Mouse (Mus musculus): ENCODE measurements at regions not wholly inside any gene's neighbourhood (a gene's known extent, or its start where the extent isn't known, plus 50 kb on each side); places are given as distances from the start of the nearest gene placed in this dataset.

DNA sequence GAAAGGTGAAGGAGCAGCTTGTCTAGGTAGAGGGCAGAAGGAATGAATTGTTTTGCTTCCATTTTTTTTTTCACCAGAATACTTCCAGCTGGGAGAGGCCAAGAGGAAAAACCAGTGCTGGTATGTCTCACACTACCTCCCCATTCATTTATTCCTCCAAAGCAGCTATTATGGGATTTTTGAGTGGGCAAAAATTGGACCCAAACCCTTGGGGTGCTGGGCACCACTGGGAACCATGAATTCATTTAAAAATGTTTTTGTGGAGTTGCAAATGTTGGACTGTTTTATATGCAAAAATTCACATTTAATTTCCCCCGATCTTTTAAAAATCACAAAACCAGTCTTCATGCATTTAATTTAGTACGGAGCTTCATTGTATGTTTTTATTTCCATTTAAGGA is 287.1 kb upstream of the Mki67 start:
- Histone ChIP-seq H3K79me2 (replicated peaks; ENCODE audit: control insufficient read depth, insufficient read depth, low read length) (no peaks in the 10 kb centered on the region), H3K27me3 (ENCODE audit: control insufficient read depth, insufficient read depth, low read length) (no peaks in the 10 kb centered on the region), H3K27ac (no peak overlapping the region), H3K4me1 (ENCODE audit: control insufficient read depth, insufficient read depth, low read length) (no peaks in the 10 kb centered on the region), H3K4me3 (no peak overlapping the region), H3K9ac (ENCODE audit: low read depth, low read length) (no peak overlapping the region), H3K36me3 (ENCODE audit: control insufficient read depth, insufficient read depth, low read length) (no peaks in the 10 kb centered on the region)
- TF ChIP-seq POLR2A (IDR thresholded peaks at IDR 0.05; ENCODE audit: insufficient read depth, low read depth, low read length) (no peak), CTCF (IDR thresholded peaks at IDR 0.05) (no peak), EP300 (IDR thresholded peaks at IDR 0.05; ENCODE audit: insufficient read depth, low read depth, low read length) (no peak)
- WGBS = 94% methylated on average over 2 of the region's 2 CpGs
- DNase-seq = no peak
- intact Hi-C loops (cut with DNase I) = no loop called here

DNA sequence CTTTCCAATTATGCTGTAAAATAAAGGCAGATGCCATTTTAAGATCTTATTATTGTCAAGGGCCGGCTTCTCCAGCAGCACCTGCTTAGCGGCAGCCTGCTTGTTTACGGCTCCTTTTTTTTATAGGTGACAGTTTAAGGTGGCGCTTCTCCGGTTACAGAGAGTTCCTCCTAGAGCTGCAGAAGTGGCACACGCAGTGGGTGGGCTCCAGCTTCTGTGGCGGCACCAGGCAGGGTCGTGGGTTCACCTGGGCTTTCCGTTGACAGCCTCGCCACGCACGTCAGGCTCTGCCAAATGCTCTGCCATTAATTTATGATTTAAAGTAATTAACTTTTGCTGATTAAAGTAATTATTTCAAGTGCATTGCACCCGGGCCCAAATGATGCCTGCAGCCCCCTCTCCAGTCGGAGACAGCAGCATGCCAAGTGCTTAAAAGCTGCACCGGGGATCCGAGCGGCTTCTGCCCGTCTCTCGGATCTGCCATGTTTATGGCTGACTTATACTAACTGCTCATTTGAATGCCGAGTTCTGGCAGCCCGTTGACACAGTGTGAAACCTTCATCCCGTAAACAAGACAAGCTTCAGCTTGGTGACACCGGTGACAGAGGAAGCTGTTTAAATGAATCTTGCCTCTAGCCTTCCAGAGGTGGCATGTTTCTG is 291.8 kb upstream of the Mki67 start:
- DNase-seq = no peak
- intact Hi-C loops (cut with DNase I) = no loop called here
- H3K79me2 ChIP-seq (replicated peaks; ENCODE audit: control insufficient read depth, insufficient read depth, low read length) = no peaks in the 10 kb centered on the region
- no peaks in the 10 kb centered on the region; the same call in 1 of the 2 replicates for H3K27me3 ChIP-seq (ENCODE audit: control insufficient read depth, insufficient read depth, low read length)
- no peak overlapping the region for H3K4me3 ChIP-seq
- TF ChIP-seq POLR2A (IDR thresholded peaks at IDR 0.05; ENCODE audit: insufficient read depth, low read depth, low read length) = no peak
- TF ChIP-seq EP300 (IDR thresholded peaks at IDR 0.05; ENCODE audit: insufficient read depth, low read depth, low read length) = no peak
- TF ChIP-seq CTCF (IDR thresholded peaks at IDR 0.05) = no peak
- no peak overlapping the region; the same call in 1 of the 2 replicates for H3K9ac ChIP-seq (ENCODE audit: low read depth, low read length)
- H3K27ac ChIP-seq = no peak overlapping the region
- whole genome bisulfite sequencing = 50% methylated on average over 23 of the region's 23 CpGs
- no peaks in the 10 kb centered on the region for H3K36me3 ChIP-seq (ENCODE audit: control insufficient read depth, insufficient read depth, low read length)
- H3K4me1 ChIP-seq (ENCODE audit: control insufficient read depth, insufficient read depth, low read length) = no peaks in the 10 kb centered on the region

GRCm38 (mm10) chr7:136008486-136008885 is 292.3 kb upstream of the Mki67 start:
- intact Hi-C loops (cut with DNase I) = no loop called here
- DNase-seq = no peak
- 46% methylated on average over 6 of the region's 6 CpGs for WGBS
- no peaks in the 10 kb centered on the region; the same call in 1 of the 2 replicates for H3K27me3 ChIP-seq (ENCODE audit: control insufficient read depth, insufficient read depth, low read length)
- H3K36me3 ChIP-seq (ENCODE audit: control insufficient read depth, insufficient read depth, low read length) = no peaks in the 10 kb centered on the region
- H3K9ac ChIP-seq (ENCODE audit: low read depth, low read length) = no peak overlapping the region; the same call in 1 of the 2 replicates
- H3K4me3 ChIP-seq = no peak overlapping the region
- H3K4me1 ChIP-seq (ENCODE audit: control insufficient read depth, insufficient read depth, low read length) = no peaks in the 10 kb centered on the region
- no peaks in the 10 kb centered on the region for H3K79me2 ChIP-seq (replicated peaks; ENCODE audit: control insufficient read depth, insufficient read depth, low read length)
- H3K27ac ChIP-seq = no peak overlapping the region
- no peak for TF ChIP-seq EP300 (IDR thresholded peaks at IDR 0.05; ENCODE audit: insufficient read depth, low read depth, low read length)

- peak; percentile 30 to 54 for DNase-seq
- H3K4me3 ChIP-seq = no peak overlapping the region
- H3K4me1 ChIP-seq (ENCODE audit: control insufficient read depth, insufficient read depth, low read length) = no peaks in the 10 kb centered on the region
- WGBS = 53% methylated on average over 7 of the region's 7 CpGs
- H3K27me3 ChIP-seq (ENCODE audit: control insufficient read depth, insufficient read depth, low read length) = no peaks in the 10 kb centered on the region; the same call in 1 of the 2 replicates
- peak; percentile 70 for TF ChIP-seq CTCF (IDR thresholded peaks at IDR 0.05)
- no peak for TF ChIP-seq EP300 (IDR thresholded peaks at IDR 0.05; ENCODE audit: insufficient read depth, low read depth, low read length)
- H3K36me3 ChIP-seq (ENCODE audit: control insufficient read depth, insufficient read depth, low read length) = no peaks in the 10 kb centered on the region
- H3K9ac ChIP-seq (ENCODE audit: low read depth, low read length) = no peak overlapping the region
- intact Hi-C loops (cut with DNase I) = no loop called here
- H3K27ac ChIP-seq = no peak overlapping the region
- no peaks in the 10 kb centered on the region for H3K79me2 ChIP-seq (replicated peaks; ENCODE audit: control insufficient read depth, insufficient read depth, low read length)
Measured at GRCm38 (mm10) chr7:136010013-136010412, 293.9 kb upstream of the Mki67 start.

- H3K27ac ChIP-seq = no peak overlapping the region
- WGBS = 71% methylated on average over 4 of the region's 4 CpGs
- H3K9ac ChIP-seq (ENCODE audit: low read depth, low read length) = no peak overlapping the region
- intact Hi-C loops (cut with DNase I) = no loop called here
- no peaks in the 10 kb centered on the region for H3K4me1 ChIP-seq (ENCODE audit: control insufficient read depth, insufficient read depth, low read length)
- H3K4me3 ChIP-seq = no peak overlapping the region
- DNase-seq = no peak
- H3K27me3 ChIP-seq (ENCODE audit: control insufficient read depth, insufficient read depth, low read length) = no peaks in the 10 kb centered on the region
- no peaks in the 10 kb centered on the region for H3K36me3 ChIP-seq (ENCODE audit: control insufficient read depth, insufficient read depth, low read length)
- no peaks in the 10 kb centered on the region for H3K79me2 ChIP-seq (replicated peaks; ENCODE audit: control insufficient read depth, insufficient read depth, low read length)
- TF ChIP-seq EP300 (IDR thresholded peaks at IDR 0.05; ENCODE audit: insufficient read depth, low read depth, low read length) (no peak), POLR2A (IDR thresholded peaks at IDR 0.05; ENCODE audit: insufficient read depth, low read depth, low read length) (no peak), CTCF (IDR thresholded peaks at IDR 0.05) (no peak)
Measured at GRCm38 (mm10) chr7:136014706-136015105, 298.5 kb upstream of the Mki67 start.

DNA sequence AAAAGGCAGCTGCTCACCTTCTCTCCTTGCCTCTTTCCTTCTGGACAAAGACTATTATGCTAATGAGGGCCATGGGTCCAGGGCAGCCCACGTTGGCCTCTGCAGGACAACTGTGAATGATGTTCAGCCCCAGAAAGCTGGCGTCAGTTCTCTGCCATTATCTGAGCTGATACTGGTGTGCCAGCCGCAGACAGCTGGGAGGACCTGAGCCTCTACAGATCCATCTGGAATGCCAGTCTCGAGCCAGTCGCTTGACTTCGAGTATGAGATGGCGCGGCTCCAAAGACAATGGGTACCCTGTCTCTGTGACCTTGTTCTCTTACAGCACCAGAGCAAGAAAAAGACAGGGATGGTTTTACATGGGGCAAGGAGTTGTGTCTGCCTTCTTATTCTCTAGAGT is 300.8 kb upstream of the Mki67 start:
- Histone ChIP-seq H3K4me3 (no peak overlapping the region), H3K27ac (no peak overlapping the region), H3K36me3 (ENCODE audit: control insufficient read depth, insufficient read depth, low read length) (no peaks in the 10 kb centered on the region), H3K27me3 (ENCODE audit: control insufficient read depth, insufficient read depth, low read length) (no peaks in the 10 kb centered on the region), H3K79me2 (replicated peaks; ENCODE audit: control insufficient read depth, insufficient read depth, low read length) (no peaks in the 10 kb centered on the region), H3K9ac (ENCODE audit: low read depth, low read length) (no peak overlapping the region), H3K4me1 (ENCODE audit: control insufficient read depth, insufficient read depth, low read length) (no peaks in the 10 kb centered on the region)
- WGBS = 47% methylated on average over 8 of the region's 8 CpGs
- DNase-seq = peak; percentile 47 to 72
- intact Hi-C loops (cut with DNase I) = no loop called here
- peak; percentile 80 for TF ChIP-seq EP300 (IDR thresholded peaks at IDR 0.05; ENCODE audit: insufficient read depth, low read depth, low read length)
- TF ChIP-seq CTCF (IDR thresholded peaks at IDR 0.05) = no peak
